Mouse (Mus musculus) right cerebral cortex, adult 2 months (tissue): ENCODE results near the gene Tcp10c.
"Not testable (repeated sequence)": the region's sequence is repeated elsewhere in the genome, so short reads cannot be mapped to it uniquely, and the experiment has no call there.

Experiments
- DNase-seq, 2 experiments: peaks; one replicate each; pipeline ENCODE4 v3.0.0; 2021 to 2022; ENCODE audit warnings: low spot score in 2 of 2

Gene Tcp10c

DNA sequence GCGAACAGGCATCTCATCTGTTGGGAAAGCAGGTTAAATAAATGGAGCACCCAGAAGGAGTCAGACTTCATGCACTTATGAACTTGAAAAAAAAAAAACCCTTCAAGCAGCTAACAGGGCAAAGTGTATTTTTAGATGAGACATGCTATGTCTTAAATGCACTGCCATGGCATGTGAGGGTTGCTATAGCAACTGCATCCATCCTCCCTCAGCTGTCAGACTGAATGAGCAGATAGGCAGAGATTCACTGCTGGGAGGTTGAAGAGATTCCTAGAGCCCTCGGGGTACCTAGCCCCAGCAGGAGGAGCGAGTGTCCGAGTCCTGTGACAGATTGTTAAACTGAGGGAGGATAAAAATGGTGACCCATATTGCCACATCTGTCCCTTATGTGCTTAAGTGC lies 36.6 kb downstream of the Tcp10c start:
- DNase-seq: not testable (repeated sequence)

DNA sequence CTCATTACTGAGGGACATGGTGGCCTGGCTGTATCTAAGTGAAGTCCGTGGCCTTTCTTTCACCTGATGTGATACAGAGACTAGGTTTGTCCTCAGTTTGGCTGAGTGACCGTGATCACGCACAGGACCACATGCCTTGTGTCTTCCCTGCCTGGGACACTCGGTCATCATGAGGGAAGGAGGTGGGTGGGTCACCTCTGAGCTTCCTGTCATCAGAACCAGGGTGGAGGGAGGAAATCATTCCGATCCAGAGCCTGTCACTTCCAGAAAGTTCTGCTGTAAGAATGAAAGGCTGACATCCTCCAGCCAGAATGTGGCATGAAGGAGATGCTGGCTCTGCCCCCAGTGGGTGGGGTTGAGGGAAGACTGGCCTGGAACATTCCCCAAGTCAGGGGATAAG lies 45.6 kb downstream of the Tcp10c start:
- DNase-seq: not testable (repeated sequence)

- not testable (repeated sequence) for DNase-seq
Measured at GRCm38 (mm10) chr17:13402118-13402517, 47.7 kb downstream of the Tcp10c start.

DNA sequence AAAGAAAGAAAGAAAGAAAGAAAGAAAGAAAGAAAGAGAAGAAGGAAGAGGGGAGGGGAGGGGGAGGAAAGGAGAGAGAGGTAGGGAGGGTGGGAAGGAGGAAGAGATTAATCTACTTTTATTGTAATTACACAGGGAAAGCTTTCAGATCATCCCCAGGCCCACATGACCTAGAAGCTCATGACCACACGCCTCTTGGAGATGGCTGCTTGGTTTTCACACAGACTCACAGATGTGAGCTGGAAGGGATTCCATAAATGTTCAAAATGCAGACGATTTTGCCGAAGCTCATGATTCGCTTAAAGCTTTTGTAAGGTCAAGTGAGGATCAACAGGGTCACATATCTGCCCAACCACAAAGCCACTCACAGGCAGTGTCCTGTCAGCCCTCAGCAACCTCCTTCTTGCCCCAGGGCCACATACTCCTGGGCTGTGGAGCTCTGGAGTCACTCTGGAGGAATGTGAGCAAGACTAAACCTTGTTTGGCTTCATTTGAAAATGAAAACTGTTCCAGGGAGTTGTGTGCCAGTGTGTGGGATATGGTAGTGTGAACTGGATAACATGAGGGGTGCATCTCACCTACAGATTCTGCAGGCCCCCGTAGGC lies 49.3 kb downstream of the Tcp10c start:
- not testable (repeated sequence) for DNase-seq

- DNase-seq: not testable (repeated sequence)
Measured at GRCm38 (mm10) chr17:13406023-13406422, 51.7 kb downstream of the Tcp10c start.

DNA sequence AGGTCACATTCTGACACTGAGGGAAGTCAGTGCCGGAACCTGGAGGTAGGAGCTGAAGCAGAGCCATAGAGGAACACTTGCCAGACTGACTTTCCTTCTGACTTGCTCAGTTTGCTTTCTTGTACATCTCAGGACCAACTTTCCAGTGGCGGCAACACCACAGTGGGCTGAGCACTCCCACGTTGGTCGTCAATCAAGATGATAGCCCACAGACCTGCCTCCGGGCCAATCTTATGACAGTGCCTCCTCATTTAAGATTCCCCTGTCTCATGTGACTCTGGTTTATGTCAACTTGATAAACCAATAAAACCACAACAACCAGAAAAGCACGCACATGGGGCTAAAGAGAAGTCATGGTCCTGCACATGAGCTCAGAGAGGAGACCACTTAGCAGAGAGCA lies 52.3 kb downstream of the Tcp10c start:
- DNase-seq: not testable (repeated sequence)

DNA sequence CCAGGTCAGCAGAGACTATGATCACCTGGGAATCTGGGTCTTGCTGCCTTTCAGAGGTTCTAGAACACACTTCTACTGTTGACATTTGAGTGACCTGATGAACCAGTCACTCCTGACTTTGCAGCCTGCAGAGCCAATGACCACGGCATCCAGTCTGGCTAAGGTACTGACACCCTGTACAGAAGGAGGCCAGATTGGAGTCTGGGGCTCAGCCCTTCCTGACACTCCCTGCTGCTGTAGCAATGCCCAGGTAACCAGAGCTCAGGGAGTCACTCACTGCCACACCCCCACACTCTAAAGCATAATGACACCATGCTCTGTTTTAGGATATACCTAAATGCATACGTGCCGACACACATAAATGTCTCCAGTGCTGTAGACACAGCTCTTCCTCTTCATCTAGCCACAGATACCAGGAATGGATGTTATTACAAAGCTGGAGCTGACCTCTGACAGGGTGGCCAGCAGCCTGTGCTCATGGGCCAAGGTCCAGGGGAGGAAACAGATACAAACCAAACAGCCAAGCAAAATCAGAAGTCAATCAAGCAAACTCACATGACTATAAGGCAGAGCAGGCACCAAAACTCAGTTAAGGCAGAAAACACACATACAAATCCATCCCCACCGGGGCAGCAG lies 53.4 kb downstream of the Tcp10c start:
- DNase-seq: not testable (repeated sequence)

DNA sequence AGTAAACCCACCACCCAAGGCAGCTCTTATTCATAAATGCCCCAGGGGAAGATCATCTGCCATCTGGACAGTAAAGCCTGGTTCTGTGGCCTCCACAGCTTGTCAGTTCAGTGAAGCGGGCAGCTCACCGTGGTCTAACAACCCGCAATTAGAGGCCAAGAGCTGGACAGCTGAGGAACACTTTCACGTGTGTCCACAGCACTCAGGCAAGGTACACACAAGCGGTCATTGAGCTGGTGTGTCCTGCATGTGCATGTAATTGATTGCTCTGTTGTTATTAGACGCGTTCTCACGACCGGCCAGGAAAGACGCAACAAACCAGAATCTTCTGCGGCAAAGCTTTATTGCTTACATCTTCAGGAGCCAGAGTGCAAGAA lies 53.9 kb downstream of the Tcp10c start:
- not testable (repeated sequence) for DNase-seq

DNA sequence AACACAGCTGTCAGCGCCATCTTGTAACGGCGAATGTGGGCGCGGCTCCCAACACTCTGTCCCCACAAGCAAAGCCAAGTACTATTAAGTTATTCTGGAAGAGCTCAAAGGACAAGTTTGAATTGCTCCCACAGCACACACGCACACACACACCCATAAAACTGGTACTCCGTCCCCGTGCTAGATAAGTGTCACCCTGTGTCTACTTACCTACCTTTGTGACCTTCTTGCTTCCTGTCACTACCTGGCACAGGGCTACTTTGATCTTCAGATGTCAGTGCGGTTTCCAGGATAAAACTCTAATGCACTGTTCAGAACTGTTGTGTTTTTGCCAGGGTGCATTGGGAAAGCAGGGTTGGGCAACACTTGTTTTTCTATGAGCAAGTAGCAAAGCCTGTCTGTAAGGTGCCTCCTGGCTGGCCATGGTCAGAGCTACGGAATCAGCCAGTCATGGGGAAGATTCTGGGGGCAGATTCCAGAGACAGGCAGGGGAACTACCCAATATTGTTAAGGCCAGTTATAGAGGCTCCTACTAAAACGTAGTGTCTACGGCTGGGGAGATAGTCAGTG lies 66.7 kb downstream of the Tcp10c start:
- not testable (repeated sequence) for DNase-seq

- DNase-seq: not testable (repeated sequence)
Measured at GRCm38 (mm10) chr17:13422638-13423037, 68.3 kb downstream of the Tcp10c start.

DNA sequence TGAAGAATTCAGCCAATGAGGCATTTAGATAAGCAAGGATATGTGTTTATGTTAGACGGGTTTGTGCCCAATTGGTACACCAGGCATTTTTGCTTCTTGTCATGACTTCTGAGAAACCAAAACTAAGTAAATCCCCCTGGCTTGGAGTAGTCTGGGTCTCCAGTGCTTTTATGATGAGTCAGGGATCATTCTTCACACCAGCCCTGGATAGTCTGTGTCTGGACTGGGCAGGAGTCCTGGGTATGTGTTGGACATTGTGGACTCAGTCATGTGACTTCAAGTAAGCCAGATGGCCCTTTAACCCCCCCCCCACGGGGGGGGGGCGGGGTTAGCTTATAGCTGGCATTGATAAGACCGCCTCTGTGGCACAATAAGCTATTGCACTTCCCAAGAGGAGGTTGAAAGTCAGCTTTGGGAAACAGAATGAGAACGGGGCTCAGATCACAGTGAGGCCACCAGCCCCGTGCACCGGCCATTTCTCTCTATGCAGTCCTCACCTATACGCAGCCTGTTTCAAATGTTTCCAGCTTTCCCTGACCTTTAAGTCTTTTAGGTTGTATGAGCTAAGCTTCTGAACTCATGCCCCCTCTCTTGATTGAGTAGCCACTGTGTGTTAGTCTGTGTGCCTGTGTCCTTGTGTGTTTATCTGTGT lies 69.1 kb downstream of the Tcp10c start:
- DNase-seq: not testable (repeated sequence)

DNA sequence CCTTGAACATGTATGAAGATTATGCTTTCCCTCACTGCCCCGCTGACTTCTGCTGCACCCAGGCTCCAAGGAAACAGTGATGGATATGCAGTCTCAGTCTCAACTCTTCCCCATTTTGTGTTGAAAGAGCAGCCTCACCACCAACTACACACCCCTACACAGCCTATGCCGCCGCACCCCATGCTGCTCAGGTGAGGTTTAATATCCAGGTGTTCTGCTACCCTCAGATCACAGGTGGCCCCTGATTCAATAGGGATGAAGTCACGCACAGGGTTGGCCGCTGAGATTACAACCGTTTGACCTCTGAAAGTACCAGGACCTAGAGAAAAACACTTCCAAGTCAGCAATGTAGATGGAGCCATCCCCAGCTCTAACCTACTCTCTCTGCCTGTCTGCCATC lies 69.9 kb downstream of the Tcp10c start:
- not testable (repeated sequence) for DNase-seq

DNA sequence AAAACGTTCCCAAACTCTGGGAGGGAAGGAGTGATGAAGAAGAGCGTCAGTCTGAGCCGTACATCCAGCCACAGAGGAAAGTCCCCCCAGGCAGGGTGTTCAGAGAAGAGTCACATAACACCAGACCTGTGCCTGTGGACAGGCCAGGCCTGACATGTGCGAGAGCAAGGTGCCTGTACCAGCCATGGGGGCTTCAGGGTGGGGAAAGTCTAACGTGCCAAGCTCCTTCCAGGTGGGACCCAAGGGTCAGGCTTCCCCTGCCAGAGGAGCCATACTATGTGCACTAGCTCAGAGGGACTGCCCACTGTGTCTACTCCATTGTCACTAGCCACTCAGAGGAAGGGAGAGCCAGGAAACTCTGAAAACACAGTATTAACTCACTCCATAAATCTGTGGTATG lies 71.3 kb downstream of the Tcp10c start:
- not testable (repeated sequence) for DNase-seq

GRCm38 (mm10) chr17:13426508-13426907 lies 72.1 kb downstream of the Tcp10c start:
- not testable (repeated sequence) for DNase-seq
